Mouse (Mus musculus) thymus, postnatal 0 days (tissue): ENCODE data around the gene Tubd1. TPM values are rescaled to one million over a fixed set of nuclear protein-coding genes. Genes with fewer than 3 reads are reported as not detected.

Experiments used
- DNase-seq: peaks from one replicate; pipeline ENCODE4 v3.0.0-alpha.2; 2015; ENCODE audit warnings: low spot score
- microRNA counts: library from miRNA; unstranded; fragments of <30 nt; microRNA quantifications from one replicate; lab custom pipeline; 2015
- microRNA-seq: library from miRNA; unstranded; fragments of <30 nt; microRNA quantifications from one replicate; pipeline ENCODE4, GENCODE M21; 2016; ENCODE audit warnings: borderline number of aligned reads
- polyA plus RNA-seq: library from polyadenylated mRNA; unstranded; fragments of >200 nt; fragmentation: Nextera tagmentation; extraction: Ambion mirVana; gene quantifications from 2 replicates; pipeline ENCODE4 v1.2.1, GENCODE M21; 2015

The Tubd1 gene
- polyA plus RNA-seq, 1 experiment from 2014 or later, result 17.2 TPM

GRCm38 (mm10) chr11:86596976-86597375 is 52.2 kb downstream of the Tubd1 start:
- no peak for DNase-seq

GRCm38 (mm10) chr11:86598154-86598553 is 53.4 kb downstream of the Tubd1 start:
- no peak for DNase-seq

- no peak for DNase-seq
These were observed 53.8 kb downstream of the Tubd1 start for GRCm38 (mm10) chr11:86598572-86598971.

- DNase-seq, result no peak
These were observed 54.8 kb downstream of the Tubd1 start for GRCm38 (mm10) chr11:86599378-86600208.

- no peak for DNase-seq
These were observed 55.4 kb downstream of the Tubd1 start for GRCm38 (mm10) chr11:86600209-86600557.

GRCm38 (mm10) chr11:86602116-86602515 is 57.3 kb downstream of the Tubd1 start:
- no peak for DNase-seq

GRCm38 (mm10) chr11:86603719-86604118 is 58.9 kb downstream of the Tubd1 start:
- no peak for DNase-seq

GRCm38 (mm10) chr11:86604289-86604688 is 59.5 kb downstream of the Tubd1 start:
- DNase-seq, result no peak

- no peak for DNase-seq
These were observed 60.1 kb downstream of the Tubd1 start for GRCm38 (mm10) chr11:86604732-86605520.

GRCm38 (mm10) chr11:86606621-86607339 is 62.0 kb downstream of the Tubd1 start:
- DNase-seq, result no peak

- no peak for DNase-seq
These were observed 63.1 kb downstream of the Tubd1 start for GRCm38 (mm10) chr11:86607808-86608350.

- DNase-seq, result no peak
These were observed 65.4 kb downstream of the Tubd1 start for GRCm38 (mm10) chr11:86610239-86610638.

GRCm38 (mm10) chr11:86611991-86612390 is 67.2 kb downstream of the Tubd1 start:
- DNase-seq, result no peak

GRCm38 (mm10) chr11:86614056-86614530 is 69.3 kb downstream of the Tubd1 start:
- no peak for DNase-seq

GRCm38 (mm10) chr11:86614607-86615006 is 69.8 kb downstream of the Tubd1 start:
- DNase-seq, result no peak

MicroRNAs encoded within 50 kb of the gene (microRNA counts, 519-probe panel; counts per million panel counts)
- microRNA mmu-miR-21 (lab: Ali Mortazavi, UCI), result 7,164 counts per million, percentile 94 among the panel's probes with 10 or more counts

Small RNAs within 50 kb of the gene (microRNA-seq; reads per million reads assigned to microRNA genes)
- 46,971 reads per million, percentile 99 among the genes with 10 or more reads in this experiment for gene Mir21a

Other genes with a start within 250 kb of the Tubd1 start
- gene Med13, start 187.4 kb upstream of the Tubd1 start, polyA plus RNA-seq, result 10.0 and 15.1 TPM in 2 replicates
- gene Rnft1, start 60.3 kb upstream of the Tubd1 start, polyA plus RNA-seq, result 41.4 and 42.7 TPM in 2 replicates
- gene Rps6kb1, start 186 bp upstream of the Tubd1 start, polyA plus RNA-seq, result 73.8 and 89.6 TPM in 2 replicates
- 107 and 109 TPM in 2 replicates for gene Vmp1, start 138.8 kb downstream of the Tubd1 start, polyA plus RNA-seq
- gene Ptrh2, start 139.0 kb downstream of the Tubd1 start, polyA plus RNA-seq, result 24.7 and 25.9 TPM in 2 replicates
- gene Cltc, start 212.6 kb downstream of the Tubd1 start, polyA plus RNA-seq, result 70.3 and 73.7 TPM in 2 replicates